Mouse (Mus musculus) midbrain, embryonic 15.5 days (tissue): Measurements from ENCODE around the gene Rbfox3. TPM values are rescaled to one million over a fixed set of nuclear protein-coding genes. Genes with fewer than 3 reads are reported as not detected.

Source experiments
- ATAC-seq: fragments of 200-750 bp; cut with Nextera tagmentation; replicated peaks from 2 replicates; pipeline ENCODE4 v1.8.0; 2017; ENCODE audit warnings: moderate TSS enrichment
- H3K27ac ChIP-seq: fragments of 300-500 bp; sonication (generic); 2 replicates; pipeline ENCODE4 v1.5.1; 2015; ENCODE audit warnings: mild to moderate bottlenecking, inconsistent platforms
- H3K27me3 ChIP-seq: fragments of 300-500 bp; sonication (generic); replicated peaks from 2 replicates; pipeline ENCODE4 v1.6.1; 2015; ENCODE audit warnings: inconsistent platforms
- H3K36me3 ChIP-seq: fragments of 300-500 bp; sonication (generic); replicated peaks from 2 replicates; pipeline ENCODE4 v1.6.1; 2015; ENCODE audit warnings: inconsistent platforms
- H3K4me1 ChIP-seq: fragments of 300-500 bp; sonication (generic); 2 replicates; pipeline ENCODE4 v1.6.1; 2015; ENCODE audit warnings: inconsistent platforms
- H3K4me2 ChIP-seq: fragments of 300-500 bp; sonication (generic); 2 replicates; pipeline ENCODE4 v1.6.1; 2015; ENCODE audit warnings: inconsistent platforms, mild to moderate bottlenecking, moderate library complexity
- H3K4me3 ChIP-seq: fragments of 300-500 bp; sonication (generic); 2 replicates; pipeline ENCODE4 v1.5.1; 2015; ENCODE audit warnings: mild to moderate bottlenecking, inconsistent platforms
- H3K9ac ChIP-seq: fragments of 300-500 bp; sonication (generic); 2 replicates; pipeline ENCODE4 v1.6.1; 2015; ENCODE audit warnings: mild to moderate bottlenecking, inconsistent platforms
- H3K9me3 ChIP-seq: fragments of 300-500 bp; sonication (generic); 2 replicates; pipeline ENCODE4 v1.6.1; 2016; ENCODE audit warnings: inconsistent platforms
- WGBS: fragments of 180-500 bp; shearing (Covaris S2); methylation state at CpG from one replicate; pipeline ENCODE4 v1.1.7; 2015; ENCODE audit warnings: mixed read lengths; 5-methylcytosine and 5-hydroxymethylcytosine counted together
- polyA plus RNA-seq: library from polyadenylated mRNA; unstranded; fragments of >200 nt; fragmentation: Nextera tagmentation; extraction: Ambion mirVana; gene quantifications from 2 replicates; pipeline ENCODE4 v1.2.1, GENCODE M21; 2015

Gene Rbfox3
- polyA plus RNA-seq, 1 experiment from 2014 or later, result 54.2 TPM

- Histone ChIP-seq H3K4me3 (no peak overlapping the region), H3K4me2 (no peak overlapping the region), H3K4me1 (peaks cover 58% of the 10 kb centered on the region), H3K9me3 (no peaks in the 10 kb centered on the region), H3K36me3 (no peaks in the 10 kb centered on the region), H3K27me3 (no peaks in the 10 kb centered on the region), H3K27ac (no peak overlapping the region), H3K9ac (no peak overlapping the region)
- 57% methylated on average over 4 of the region's 4 CpGs for WGBS
- no peak for ATAC-seq
These were observed 255.6 kb downstream of the Rbfox3 start for GRCm38 (mm10) chr11:118655833-118656232.

DNA sequence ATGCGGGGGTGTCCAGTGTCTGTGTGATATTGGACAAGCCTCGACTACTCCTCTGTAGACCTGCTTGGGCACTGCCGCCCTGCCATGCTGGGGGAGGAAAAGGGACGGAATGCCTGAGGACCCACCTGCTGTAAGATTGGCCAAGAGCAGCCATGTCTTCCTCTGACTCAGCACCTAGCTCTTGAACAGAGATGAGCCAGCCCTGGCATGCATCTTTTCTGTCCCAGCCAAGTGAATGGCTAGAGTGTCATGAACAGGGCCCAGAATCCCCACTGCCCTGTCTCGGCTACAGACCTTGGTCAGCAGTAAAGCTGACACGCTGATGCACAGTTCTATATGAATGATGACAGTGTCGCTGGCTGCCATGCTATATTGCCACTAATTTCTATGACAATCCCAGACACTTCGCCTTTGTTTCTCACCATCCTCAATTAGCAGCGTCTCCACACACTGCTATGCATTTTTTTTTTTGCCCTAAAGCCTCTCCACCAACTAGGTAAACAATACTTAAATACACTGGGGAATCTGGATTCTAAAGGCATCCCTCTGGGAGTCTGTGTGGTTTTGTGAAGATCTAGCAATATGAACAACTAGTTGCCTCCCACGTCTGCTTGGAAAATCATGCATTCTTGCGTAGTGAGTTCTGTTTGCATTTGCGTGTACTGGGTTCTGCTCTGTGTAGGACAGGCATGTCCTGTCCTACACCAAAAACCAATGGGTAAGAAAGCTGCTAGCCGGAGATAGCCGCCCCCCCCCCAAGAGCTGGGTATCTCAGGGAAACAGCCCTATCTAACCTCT, 257.7 kb downstream of the Rbfox3 start:
- H3K4me2 ChIP-seq, result no peak overlapping the region
- H3K4me1 ChIP-seq, result peaks cover 43% of the 10 kb centered on the region
- ATAC-seq, result no peak
- no peak overlapping the region for H3K27ac ChIP-seq
- no peaks in the 10 kb centered on the region for H3K36me3 ChIP-seq
- 87% methylated on average over 14 of the region's 14 CpGs for WGBS
- H3K9me3 ChIP-seq, result no peaks in the 10 kb centered on the region
- no peak overlapping the region for H3K9ac ChIP-seq
- no peaks in the 10 kb centered on the region for H3K27me3 ChIP-seq
- H3K4me3 ChIP-seq, result no peak overlapping the region

GRCm38 (mm10) chr11:118652401-118653240, 258.8 kb downstream of the Rbfox3 start:
- Histone ChIP-seq H3K4me1 (peaks cover 33% of the 10 kb centered on the region), H3K27ac (no peak overlapping the region), H3K9ac (no peak overlapping the region), H3K4me2 (no peak overlapping the region), H3K4me3 (no peak overlapping the region), H3K27me3 (no peaks in the 10 kb centered on the region), H3K9me3 (no peaks in the 10 kb centered on the region), H3K36me3 (no peaks in the 10 kb centered on the region)
- 84% methylated on average over 13 of the region's 13 CpGs for WGBS
- no peak for ATAC-seq

GRCm38 (mm10) chr11:118648369-118648768, 263.0 kb downstream of the Rbfox3 start:
- 26% methylated on average over 5 of the region's 5 CpGs for WGBS
- H3K4me2 ChIP-seq, result no peak overlapping the region
- no peak overlapping the region for H3K9ac ChIP-seq
- H3K27me3 ChIP-seq, result no peaks in the 10 kb centered on the region
- peaks cover 19% of the 10 kb centered on the region for H3K4me1 ChIP-seq
- H3K36me3 ChIP-seq, result no peaks in the 10 kb centered on the region
- no peak overlapping the region for H3K27ac ChIP-seq
- ATAC-seq, result no peak
- no peaks in the 10 kb centered on the region; the same call in 1 of the 2 replicates for H3K9me3 ChIP-seq
- no peak overlapping the region for H3K4me3 ChIP-seq

- no peaks in the 10 kb centered on the region for H3K27me3 ChIP-seq
- no peak overlapping the region for H3K4me2 ChIP-seq
- no peak overlapping the region for H3K4me3 ChIP-seq
- H3K9ac ChIP-seq, result no peak overlapping the region
- H3K9me3 ChIP-seq, result no peaks in the 10 kb centered on the region; the same call in 1 of the 2 replicates
- H3K27ac ChIP-seq, result no peak overlapping the region
- ATAC-seq, result no peak
- peaks cover 10% of the 10 kb centered on the region for H3K4me1 ChIP-seq
- no peaks in the 10 kb centered on the region for H3K36me3 ChIP-seq
- 80% methylated on average over 3 of the region's 3 CpGs for WGBS
These were observed 264.5 kb downstream of the Rbfox3 start for GRCm38 (mm10) chr11:118646864-118647263.

DNA sequence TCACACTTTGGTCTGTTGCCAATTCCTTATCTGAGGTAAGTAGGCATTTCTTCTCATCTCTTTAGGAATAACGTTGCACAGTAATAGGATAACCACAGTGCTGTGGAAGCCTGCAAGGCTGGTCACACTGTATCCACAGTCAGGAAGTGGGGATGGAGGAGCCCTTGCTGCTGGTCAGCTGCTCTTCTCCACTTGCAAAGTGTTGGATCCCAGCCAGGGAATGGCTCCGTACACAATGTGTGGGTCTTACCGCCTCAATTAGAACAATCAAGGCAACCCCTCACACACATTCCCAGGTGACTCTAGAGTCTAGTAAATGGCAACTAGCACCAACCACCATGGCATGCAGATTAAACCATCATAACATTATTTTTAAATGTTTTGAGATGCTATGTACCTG, 266.2 kb downstream of the Rbfox3 start:
- H3K27ac ChIP-seq, result no peak overlapping the region
- no peak for ATAC-seq
- no peak overlapping the region for H3K4me2 ChIP-seq
- no peaks in the 10 kb centered on the region; the same call in 1 of the 2 replicates for H3K4me1 ChIP-seq
- no peaks in the 10 kb centered on the region for H3K27me3 ChIP-seq
- H3K9me3 ChIP-seq, result no peaks in the 10 kb centered on the region; the same call in 1 of the 2 replicates
- H3K36me3 ChIP-seq, result no peaks in the 10 kb centered on the region
- WGBS, result 81% methylated on average over 3 of the region's 3 CpGs
- H3K9ac ChIP-seq, result no peak overlapping the region
- no peak overlapping the region for H3K4me3 ChIP-seq

DNA sequence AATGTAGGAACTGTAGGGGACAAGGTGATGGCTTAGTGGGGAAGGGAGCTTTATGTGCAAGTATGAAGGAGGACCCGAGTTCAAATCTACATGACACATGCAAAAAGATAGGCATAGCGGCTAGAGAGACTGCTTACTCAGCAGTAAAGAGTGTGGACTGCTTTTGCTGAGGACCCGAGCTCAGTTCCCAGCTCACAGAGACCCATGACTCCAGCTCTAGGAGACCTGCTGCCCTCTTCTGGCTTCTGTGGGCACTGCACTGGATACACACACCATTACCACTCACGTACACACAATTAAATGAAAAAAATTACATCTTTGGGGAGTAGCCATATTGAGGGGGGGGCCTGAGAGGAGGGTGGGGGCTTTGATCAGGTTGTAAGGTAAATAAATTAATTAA, 270.7 kb downstream of the Rbfox3 start:
- H3K4me3 ChIP-seq, result no peak overlapping the region
- H3K4me2 ChIP-seq, result no peak overlapping the region
- no peak overlapping the region for H3K27ac ChIP-seq
- no peaks in the 10 kb centered on the region for H3K36me3 ChIP-seq
- no peaks in the 10 kb centered on the region for H3K4me1 ChIP-seq
- WGBS, result 94% methylated on average over 4 of the region's 4 CpGs
- ATAC-seq, result no peak
- H3K27me3 ChIP-seq, result no peaks in the 10 kb centered on the region
- no peak overlapping the region for H3K9ac ChIP-seq
- no peaks in the 10 kb centered on the region; the same call in 1 of the 2 replicates for H3K9me3 ChIP-seq

- Histone ChIP-seq H3K27ac (no peak overlapping the region), H3K9me3 (no peaks in the 10 kb centered on the region), H3K27me3 (no peaks in the 10 kb centered on the region), H3K4me3 (no peak overlapping the region), H3K36me3 (no peaks in the 10 kb centered on the region), H3K4me2 (no peak overlapping the region), H3K4me1 (no peaks in the 10 kb centered on the region), H3K9ac (no peak overlapping the region)
- no peak for ATAC-seq
- WGBS, result 75% methylated on average over 10 of the region's 10 CpGs
These were observed 273.7 kb downstream of the Rbfox3 start for GRCm38 (mm10) chr11:118637718-118638117.

GRCm38 (mm10) chr11:118634647-118635046, 276.8 kb downstream of the Rbfox3 start:
- ATAC-seq, result no peak
- Histone ChIP-seq H3K4me3 (no peak overlapping the region), H3K4me2 (no peak overlapping the region), H3K36me3 (no peaks in the 10 kb centered on the region), H3K27ac (no peak overlapping the region), H3K4me1 (no peaks in the 10 kb centered on the region), H3K9ac (no peak overlapping the region), H3K9me3 (no peaks in the 10 kb centered on the region), H3K27me3 (no peaks in the 10 kb centered on the region)
- WGBS, result 47% methylated on average over 8 of the region's 8 CpGs

DNA sequence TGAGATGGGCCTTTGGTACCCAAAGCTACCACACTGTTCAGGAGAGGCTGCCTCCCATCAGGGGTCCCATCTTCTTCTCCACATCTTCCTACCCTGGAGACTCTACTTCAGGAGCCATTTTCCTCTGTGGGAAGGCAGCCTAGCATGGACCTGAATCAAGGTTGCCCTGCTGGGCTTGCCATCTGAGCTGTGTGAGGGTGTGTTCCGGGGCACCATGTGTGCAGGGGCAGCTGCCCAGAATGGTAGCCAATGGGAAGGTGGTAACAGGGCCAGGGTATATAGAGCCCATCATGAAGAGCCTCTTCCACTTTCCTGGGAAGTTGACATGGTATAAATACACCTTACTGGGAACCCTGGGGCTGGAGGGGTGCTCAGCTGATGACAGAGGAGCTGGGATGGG, 281.7 kb downstream of the Rbfox3 start:
- no peak overlapping the region for H3K4me2 ChIP-seq
- H3K4me3 ChIP-seq, result no peak overlapping the region
- ATAC-seq, result no peak
- no peak overlapping the region for H3K27ac ChIP-seq
- no peaks in the 10 kb centered on the region for H3K9me3 ChIP-seq
- H3K36me3 ChIP-seq, result no peaks in the 10 kb centered on the region
- no peak overlapping the region for H3K9ac ChIP-seq
- WGBS, result 97% methylated on average over 1 of the region's 1 CpGs
- no peaks in the 10 kb centered on the region for H3K27me3 ChIP-seq
- H3K4me1 ChIP-seq, result peaks cover 11% of the 10 kb centered on the region; the same call in 1 of the 2 replicates

GRCm38 (mm10) chr11:118627541-118627940, 283.9 kb downstream of the Rbfox3 start:
- H3K9ac ChIP-seq, result no peak overlapping the region
- WGBS, result 76% methylated on average over 5 of the region's 5 CpGs

GRCm38 (mm10) chr11:118620869-118621268, 290.5 kb downstream of the Rbfox3 start:
- Histone ChIP-seq H3K36me3 (no peaks in the 10 kb centered on the region), H3K4me2 (no peak overlapping the region), H3K27me3 (no peaks in the 10 kb centered on the region), H3K27ac (no peak overlapping the region), H3K4me1 (peaks cover 3% of the 10 kb centered on the region; the same call in 1 of the 2 replicates), H3K9me3 (no peaks in the 10 kb centered on the region), H3K9ac (no peak overlapping the region), H3K4me3 (no peak overlapping the region)
- 85% methylated on average over 4 of the region's 4 CpGs for WGBS
- no peak for ATAC-seq

More at GRCm38 (mm10) chr11:118627541-118627940, 283.9 kb downstream of the Rbfox3 start:
- Histone ChIP-seq H3K4me3 (no peak overlapping the region), H3K27me3 (no peaks in the 10 kb centered on the region), H3K4me2 (no peak overlapping the region), H3K36me3 (no peaks in the 10 kb centered on the region), H3K27ac (no peak overlapping the region), H3K4me1 (peaks cover 11% of the 10 kb centered on the region; the same call in 1 of the 2 replicates), H3K9me3 (no peaks in the 10 kb centered on the region)
- ATAC-seq, result no peak
